22 mouse cellular contexts compared by ENCODE assay signal in genomic region chr2:120058818-120059217, GRCm38 (mm10). TPM values are rescaled to one million over a fixed set of nuclear protein-coding genes. Genes with fewer than 3 reads are reported as not detected.
DNase-seq lines count a peak whose midpoint lies in the region; ATAC-seq and TF ChIP-seq lines count a peak whose summit lies in the region.
"Had no signal": no experiment of that assay in that cellular context is flagged by ENCODE, and none has a peak within 500 bp of the region (broad histone marks: within the 10 kb centered on the region; RNA-seq: fewer than 3 reads in every experiment).

No protein-coding gene starts in this region.

- no peak for TF ChIP-seq EP300 in lung, postnatal 0 days (IDR thresholded peaks at IDR 0.05)

- H3K9me3 ChIP-seq in liver, embryonic 11.5 days (ENCODE audit: control insufficient read depth, low read length): no peaks in the 10 kb centered on the region
- H3K9me3 ChIP-seq in lung, postnatal 0 days (ENCODE audit: low read length): no peaks in the 10 kb centered on the region
- H3K9me3 ChIP-seq: embryonic facial prominence, embryonic 15.5 days; forebrain, embryonic 15.5 days; heart, embryonic 13.5 days; hindbrain, embryonic 12.5 days had no signal

- H3K4me3 ChIP-seq in liver, adult 2 months (ENCODE audit: insufficient read depth, low read depth, low read length): no peak overlapping the region
- no peak overlapping the region for H3K4me3 ChIP-seq in liver, embryonic 11.5 days (ENCODE audit: low read depth, low read length)
- H3K4me3 ChIP-seq in lung, postnatal 0 days (ENCODE audit: low read depth, low read length): no peak overlapping the region
- H3K4me3 ChIP-seq: embryonic facial prominence, embryonic 15.5 days; erythroblast, embryonic 14.5 days; forebrain, embryonic 15.5 days; heart, embryonic 13.5 days; hindbrain, embryonic 12.5 days had no signal

- no peak overlapping the region; the same call in 1 of the 2 replicates for H3K27ac ChIP-seq in liver, adult 2 months (replicated peaks; ENCODE audit: insufficient read depth, low read depth, low read length)
- H3K27ac ChIP-seq in liver, embryonic 11.5 days (ENCODE audit: low read depth, low read length): no peak overlapping the region
- no peak overlapping the region for H3K27ac ChIP-seq in lung, postnatal 0 days (ENCODE audit: low read length)
- H3K27ac ChIP-seq: forebrain, embryonic 15.5 days; heart, embryonic 13.5 days; hindbrain, embryonic 12.5 days had no signal

- no peak for ATAC-seq in liver, embryonic 11.5 days (replicated peaks; ENCODE audit: low FRiP score)
- ATAC-seq in lung, postnatal 0 days: no peak
- ATAC-seq: forebrain, embryonic 15.5 days; hindbrain, embryonic 16.5 days; inflammation-experienced regulatory T-cells, adult 6 months had no signal

- no peaks in the 10 kb centered on the region for H3K27me3 ChIP-seq in liver, adult 2 months (ENCODE audit: control insufficient read depth, insufficient read depth, low read length)
- H3K27me3 ChIP-seq in liver, embryonic 11.5 days (replicated peaks; ENCODE audit: control insufficient read depth, insufficient read depth, low read length): no peaks in the 10 kb centered on the region
- H3K27me3 ChIP-seq in lung, postnatal 0 days (replicated peaks; ENCODE audit: insufficient read depth, low read length): no peaks in the 10 kb centered on the region
- H3K27me3 ChIP-seq: embryonic facial prominence, embryonic 15.5 days; forebrain, embryonic 15.5 days; hindbrain, embryonic 12.5 days had no signal

- TF ChIP-seq POLR2A in liver, adult 2 months (IDR thresholded peaks at IDR 0.05; ENCODE audit: extremely low read depth, insufficient read depth, low read length): no peak

- no peak overlapping the region for H3K9ac ChIP-seq in liver, adult 2 months (ENCODE audit: low read depth, low read length)
- H3K9ac ChIP-seq in liver, embryonic 11.5 days (ENCODE audit: low read depth, low read length): no peak overlapping the region
- H3K9ac ChIP-seq in lung, postnatal 0 days (replicated peaks; ENCODE audit: low read depth): no peak overlapping the region
- H3K9ac ChIP-seq: embryonic facial prominence, embryonic 15.5 days; forebrain, embryonic 15.5 days; heart, embryonic 13.5 days; hindbrain, embryonic 12.5 days had no signal

- no peaks in the 10 kb centered on the region for H3K79me2 ChIP-seq in liver, adult 2 months (ENCODE audit: control insufficient read depth, insufficient read depth, low read length)

- H3K4me2 ChIP-seq in liver, embryonic 11.5 days: no peak overlapping the region
- no peak overlapping the region for H3K4me2 ChIP-seq in lung, postnatal 0 days (replicated peaks; ENCODE audit: low read depth, low read length)
- H3K4me2 ChIP-seq: embryonic facial prominence, embryonic 15.5 days; forebrain, embryonic 15.5 days; heart, embryonic 13.5 days; hindbrain, embryonic 12.5 days had no signal

- no peaks in the 10 kb centered on the region for H3K36me3 ChIP-seq in liver, adult 2 months (ENCODE audit: control insufficient read depth, insufficient read depth, low read length)
- H3K36me3 ChIP-seq in liver, embryonic 11.5 days (ENCODE audit: control insufficient read depth, insufficient read depth, low read length): no peaks in the 10 kb centered on the region
- no peaks in the 10 kb centered on the region for H3K36me3 ChIP-seq in lung, postnatal 0 days (ENCODE audit: insufficient read depth, low read length)
- H3K36me3 ChIP-seq: embryonic facial prominence, embryonic 15.5 days; forebrain, embryonic 15.5 days; heart, embryonic 13.5 days; hindbrain, embryonic 12.5 days had no signal

- DNase-seq in adrenal gland, postnatal 10 days: peak; percentile 50
- DNase-seq in adrenal gland, adult (ENCODE audit: inconsistent age in 2 of 2, low spot score in 1 of 2): no peak
- DNase-seq in liver, adult 2 months (ENCODE audit: extremely low read depth, low read depth, low spot score): peak; percentile 99
- DNase-seq in liver, embryonic 11.5 days (ENCODE audit: low spot score): no peak
- DNase-seq in lung, postnatal 36 days: peak; percentile 45
- no peak for DNase-seq in lung, postnatal 0 days (ENCODE audit: low spot score)
- DNase-seq in heart, postnatal 10 days: no peak
- DNase-seq in right cerebral cortex, adult 2 months (ENCODE audit: low spot score in 2 of 2): no peak
- DNase-seq: cerebellum, adult 11 months; cerebellum, adult 8-10 months; cerebellum, postnatal 14 days; embryo, embryonic 11 days; gastrocnemius, postnatal 25 days; heart, adult 11 months; heart, postnatal 4 days had no signal

- intact Hi-C loops in heart, postnatal 10 days (cut with DNase I): no loop called here

- peaks cover 5% of the 10 kb centered on the region for H3K4me1 ChIP-seq in liver, adult 2 months (ENCODE audit: control insufficient read depth, insufficient read depth, low read length)
- no peaks in the 10 kb centered on the region for H3K4me1 ChIP-seq in liver, embryonic 11.5 days (replicated peaks; ENCODE audit: control insufficient read depth, insufficient read depth, low read length)
- peaks cover 7% of the 10 kb centered on the region; the same call in 1 of the 2 replicates for H3K4me1 ChIP-seq in lung, postnatal 0 days (ENCODE audit: insufficient read depth, low read depth, low read length)
- H3K4me1 ChIP-seq: forebrain, embryonic 15.5 days had no signal

- TF ChIP-seq CTCF in liver, adult 2 months (IDR thresholded peaks at IDR 0.05; ENCODE audit: low read depth, low read length): no peak
- TF ChIP-seq CTCF in lung, postnatal 0 days (IDR thresholded peaks at IDR 0.05): no peak

- 13% methylated on average over 4 of the region's 4 CpGs for WGBS in liver, adult 2 months
- WGBS in liver, embryonic 11.5 days: 76% methylated on average over 4 of the region's 4 CpGs
- 73% methylated on average over 4 of the region's 4 CpGs for WGBS in lung, postnatal 0 days

RNA-seq across cellular contexts. Expression of gene Pla2g4b, which starts 25.6 kb away (rescaled TPM):
- 1 to 10 TPM; 1.1 to 4.0 TPM for total RNA-seq in adrenal gland, postnatal 10 days (2021)
- 0.37 and 1.7 TPM in 2 replicates for total RNA-seq in liver, adult 2 months (2014; rRNA removed)
- polyA plus RNA-seq in liver, adult 2 months (2012; rRNA removed): 2.0 and 2.4 TPM in 2 replicates
- 1.9 and 2.3 TPM in 2 replicates for polyA plus RNA-seq in liver, embryonic 11.5 days (2014; fragmentation: Nextera tagmentation; extraction: Ambion mirVana)
- polyA plus RNA-seq in lung, postnatal 0 days (2015; fragmentation: Nextera tagmentation; extraction: Ambion mirVana): 0.18 and 0.92 TPM in 2 replicates
- total RNA-seq in heart, postnatal 10 days (2021): 1 to 10 TPM; 1.7 to 1.8 TPM

RNA-seq across cellular contexts. Expression of gene Gm28042, which starts 31.5 kb away (rescaled TPM):
- total RNA-seq in adrenal gland, postnatal 10 days (2021): 1 to 10 TPM in 1 of 2 experiments, under 1 TPM in 1; 0.69 to 4.7 TPM
- total RNA-seq in liver, adult 2 months (2014; rRNA removed): 0.13 and 1.5 TPM in 2 replicates
- polyA plus RNA-seq in liver, adult 2 months (2012; rRNA removed): 0.91 and 1.8 TPM in 2 replicates
- 1.1 and 1.9 TPM in 2 replicates for polyA plus RNA-seq in liver, embryonic 11.5 days (2014; fragmentation: Nextera tagmentation; extraction: Ambion mirVana)
- polyA plus RNA-seq in lung, postnatal 0 days (2015; fragmentation: Nextera tagmentation; extraction: Ambion mirVana): 0.69 and 0.70 TPM in 2 replicates
- total RNA-seq in heart, postnatal 10 days (2021): under 1 TPM; 0.74 to 0.93 TPM

RNA-seq across cellular contexts. Expression of gene Jmjd7, which starts 31.5 kb away (rescaled TPM):
- total RNA-seq in adrenal gland, postnatal 10 days (2021): 10 to 100 TPM in 1 of 2 experiments, 1 to 10 TPM in 1; 9.3 to 11.9 TPM
- total RNA-seq in liver, adult 2 months (2014; rRNA removed): 1.7 and 2.8 TPM in 2 replicates
- 4.6 and 6.5 TPM in 2 replicates for polyA plus RNA-seq in liver, adult 2 months (2012; rRNA removed)
- 13.5 and 16.3 TPM in 2 replicates for polyA plus RNA-seq in liver, embryonic 11.5 days (2014; fragmentation: Nextera tagmentation; extraction: Ambion mirVana)
- 18.1 and 22.6 TPM in 2 replicates for polyA plus RNA-seq in lung, postnatal 0 days (2015; fragmentation: Nextera tagmentation; extraction: Ambion mirVana)
- 10 to 100 TPM; 10.8 to 11.4 TPM for total RNA-seq in heart, postnatal 10 days (2021)

Comparison
In these comparisons a context has a peak if more than half of its experiments do, and no peak if none do; other contexts are left out.
1. DNase-seq: peak in adrenal gland, postnatal 10 days (single experiment), liver, adult 2 months (single experiment) and lung, postnatal 36 days (single experiment); none in adrenal gland, adult (0 of 2), liver, embryonic 11.5 days (single experiment), lung, postnatal 0 days (single experiment), heart, postnatal 10 days (0 of 2) and right cerebral cortex, adult 2 months (0 of 2).